9 mouse cellular contexts compared by ENCODE assay signal in genomic region chr5:139174556-139175547, GRCm38 (mm10). TPM values are rescaled to one million over a fixed set of nuclear protein-coding genes. Genes with fewer than 3 reads are reported as not detected.
DNase-seq lines count a peak whose midpoint lies in the region; ATAC-seq and TF ChIP-seq lines count a peak whose summit lies in the region.
"Had no signal": no experiment of that assay in that cellular context is flagged by ENCODE, and none has a peak within 500 bp of the region (broad histone marks: within the 10 kb centered on the region; RNA-seq: fewer than 3 reads in every experiment).

No protein-coding gene starts in this region.

- no peak overlapping the region for H3K4me3 ChIP-seq in thymus, adult 2 months (ENCODE audit: control insufficient read depth, insufficient read depth, low read length)
- H3K4me3 ChIP-seq in embryonic facial prominence, embryonic 13.5 days: no peak overlapping the region
- H3K4me3 ChIP-seq in hindbrain, postnatal 0 days (ENCODE audit: low read length): no peak overlapping the region
- no peak overlapping the region for H3K4me3 ChIP-seq in lung, adult 2 months (replicated peaks; ENCODE audit: extremely low read depth, low read depth, low read length)
- no peak overlapping the region for H3K4me3 ChIP-seq in stomach, embryonic 16.5 days (replicated peaks; ENCODE audit: low read length)

- 2% methylated on average over 7 of the region's 10 CpGs for WGBS in thymus, adult 2 months
- WGBS in embryonic facial prominence, embryonic 13.5 days: 69% methylated on average over 9 of the region's 10 CpGs
- 40% methylated on average over 10 of the region's 10 CpGs for WGBS in hindbrain, postnatal 0 days
- WGBS in lung, adult 2 months: 15% methylated on average over 10 of the region's 10 CpGs
- WGBS in stomach, embryonic 16.5 days: 44% methylated on average over 10 of the region's 10 CpGs

- TF ChIP-seq POLR2A in thymus, adult 2 months (IDR thresholded peaks at IDR 0.05; ENCODE audit: control insufficient read depth, extremely low read depth, insufficient read depth, low read length, poor library complexity): no peak
- no peak for TF ChIP-seq POLR2A in lung, adult 2 months (IDR thresholded peaks at IDR 0.05; ENCODE audit: borderline replicate concordance, extremely low read depth, low read depth, low read length)

- H3K9me3 ChIP-seq in embryonic facial prominence, embryonic 13.5 days: no peaks in the 10 kb centered on the region
- no peaks in the 10 kb centered on the region for H3K9me3 ChIP-seq in hindbrain, postnatal 0 days (ENCODE audit: low read length)
- no peaks in the 10 kb centered on the region for H3K9me3 ChIP-seq in stomach, embryonic 16.5 days (replicated peaks; ENCODE audit: control insufficient read depth, low read length)

- no peak overlapping the region for H3K9ac ChIP-seq in embryonic facial prominence, embryonic 13.5 days
- H3K9ac ChIP-seq in hindbrain, postnatal 0 days (replicated peaks; ENCODE audit: low read length): no peak overlapping the region
- no peak overlapping the region for H3K9ac ChIP-seq in stomach, embryonic 16.5 days (ENCODE audit: low read length)

- no peak for DNase-seq in thymus, adult 2 months
- DNase-seq in thymus, postnatal 10 days (ENCODE audit: low spot score in 2 of 2): no peak
- DNase-seq in hindbrain, postnatal 0 days (ENCODE audit: low spot score): peak; percentile 77
- peak; percentile 31 for DNase-seq in lung, adult 2 months
- no peak for DNase-seq in urinary bladder, adult 18-20 months (ENCODE audit: low spot score in 2 of 2)

- peaks cover 13% of the 10 kb centered on the region for H3K4me1 ChIP-seq in thymus, adult 2 months (replicated peaks; ENCODE audit: control insufficient read depth, insufficient read depth, low read length)
- 0 out of 2 replicates have a peak, but pooled peaks cover 4% of the 10 kb centered on the region for H3K4me1 ChIP-seq in embryonic facial prominence, embryonic 13.5 days
- peaks cover 3% of the 10 kb centered on the region; the same call in 1 of the 2 replicates for H3K4me1 ChIP-seq in hindbrain, postnatal 0 days (ENCODE audit: insufficient read depth, low read length)
- H3K4me1 ChIP-seq in lung, adult 2 months (ENCODE audit: control insufficient read depth, insufficient read depth, low read length): peaks cover 9% of the 10 kb centered on the region
- H3K4me1 ChIP-seq in stomach, embryonic 16.5 days (ENCODE audit: control insufficient read depth, insufficient read depth, low read length): peaks cover 5% of the 10 kb centered on the region; the same call in 1 of the 2 replicates

- H3K27ac ChIP-seq in thymus, adult 2 months (ENCODE audit: control insufficient read depth, insufficient read depth, low read length): peak overlapping the region; percentile 35
- peak overlapping the region; percentile 22; the same call in 1 of the 2 replicates for H3K27ac ChIP-seq in embryonic facial prominence, embryonic 13.5 days
- H3K27ac ChIP-seq in hindbrain, postnatal 0 days: peak overlapping the region; percentile 32; the same call in 1 of the 2 replicates
- no peak overlapping the region for H3K27ac ChIP-seq in stomach, embryonic 16.5 days (ENCODE audit: low read length)
- H3K27ac ChIP-seq: macrophage had no signal

- H3K27me3 ChIP-seq in thymus, adult 2 months (ENCODE audit: control insufficient read depth, insufficient read depth, low read length): no peaks in the 10 kb centered on the region
- H3K27me3 ChIP-seq in embryonic facial prominence, embryonic 13.5 days: no peaks in the 10 kb centered on the region
- H3K27me3 ChIP-seq in hindbrain, postnatal 0 days (ENCODE audit: insufficient read depth, low read length): no peaks in the 10 kb centered on the region
- H3K27me3 ChIP-seq in stomach, embryonic 16.5 days (ENCODE audit: control insufficient read depth, insufficient read depth, low read length): no peaks in the 10 kb centered on the region

- ATAC-seq in embryonic facial prominence, embryonic 13.5 days (ENCODE audit: insufficient number of reproducible peaks, insufficient read depth, low FRiP score, low TSS enrichment, low read depth): no peak
- peak; percentile 43; the same call in 1 of the 2 replicates for ATAC-seq in hindbrain, postnatal 0 days
- peak; percentile 49; the same call in 1 of the 2 replicates for ATAC-seq in stomach, embryonic 16.5 days (ENCODE audit: insufficient read depth, low FRiP score)
- ATAC-seq in megakaryocyte-erythroid progenitor cell, adult 5-6 weeks (replicated peaks; ENCODE audit: low FRiP score, low TSS enrichment, poor library complexity, severe bottlenecking): no peak

- H3K36me3 ChIP-seq in thymus, adult 2 months (ENCODE audit: control insufficient read depth, insufficient read depth, low read length): peaks cover 12% of the 10 kb centered on the region
- H3K36me3 ChIP-seq in embryonic facial prominence, embryonic 13.5 days: peaks cover 71% of the 10 kb centered on the region
- H3K36me3 ChIP-seq in hindbrain, postnatal 0 days (ENCODE audit: insufficient read depth, low read length): peaks cover 39% of the 10 kb centered on the region
- peaks cover 14% of the 10 kb centered on the region for H3K36me3 ChIP-seq in stomach, embryonic 16.5 days (ENCODE audit: control insufficient read depth, insufficient read depth, low read length)

- H3K4me2 ChIP-seq in embryonic facial prominence, embryonic 13.5 days: no peak overlapping the region
- H3K4me2 ChIP-seq in hindbrain, postnatal 0 days (ENCODE audit: low read depth, low read length): no peak overlapping the region
- no peak overlapping the region for H3K4me2 ChIP-seq in stomach, embryonic 16.5 days (ENCODE audit: low read depth, low read length)

- TF ChIP-seq CTCF in thymus, adult 2 months (IDR thresholded peaks at IDR 0.05; ENCODE audit: borderline replicate concordance, control insufficient read depth, extremely low read depth, insufficient read depth, low read length, poor library complexity): no peak
- TF ChIP-seq CTCF in hindbrain, postnatal 0 days (IDR thresholded peaks at IDR 0.05; ENCODE audit: low read depth): no peak
- no peak for TF ChIP-seq CTCF in lung, adult 2 months (IDR thresholded peaks at IDR 0.05; ENCODE audit: insufficient read depth, low read length)

RNA-seq across cellular contexts. Expression of gene Dnaaf5, which starts 24.8 kb away (rescaled TPM):
- 50.5 and 66.5 TPM in 2 replicates for polyA plus RNA-seq in thymus, adult 2 months (2012; rRNA removed)
- 4.4 and 4.6 TPM in 2 replicates for polyA plus RNA-seq in embryonic facial prominence, embryonic 13.5 days (2015; fragmentation: Nextera tagmentation; extraction: Ambion mirVana)
- total RNA-seq in hindbrain, postnatal 0 days (2014; rRNA removed): 12.8 and 16.3 TPM in 2 replicates
- 1.8 and 2.2 TPM in 2 replicates for polyA plus RNA-seq in hindbrain, postnatal 0 days (2015; fragmentation: Nextera tagmentation; extraction: Ambion mirVana)
- polyA plus RNA-seq in lung, adult 2 months (2012; rRNA removed): 24.5 and 25.6 TPM in 2 replicates
- 2.6 and 3.1 TPM in 2 replicates for polyA plus RNA-seq in stomach, embryonic 16.5 days (2015; fragmentation: Nextera tagmentation; extraction: Ambion mirVana)
- total RNA-seq in megakaryocyte-erythroid progenitor cell, adult 5-6 weeks (2014; fragmentation: Nextera tagmentation): 21.5 and 23.3 TPM in 2 replicates
- 8.3 and 9.5 TPM in 2 replicates for total RNA-seq in megakaryocyte-erythroid progenitor cell, adult 5-6 weeks (2017)

RNA-seq across cellular contexts. Expression of gene Prkar1b, which starts 25.1 kb away (rescaled TPM):
- polyA plus RNA-seq in thymus, adult 2 months (2012; rRNA removed): 3.6 TPM in 2 replicates
- polyA plus RNA-seq in embryonic facial prominence, embryonic 13.5 days (2015; fragmentation: Nextera tagmentation; extraction: Ambion mirVana): 27.7 and 31.1 TPM in 2 replicates
- 264 and 274 TPM in 2 replicates for total RNA-seq in hindbrain, postnatal 0 days (2014; rRNA removed)
- 297 and 322 TPM in 2 replicates for polyA plus RNA-seq in hindbrain, postnatal 0 days (2015; fragmentation: Nextera tagmentation; extraction: Ambion mirVana)
- 18.8 and 19.5 TPM in 2 replicates for polyA plus RNA-seq in lung, adult 2 months (2012; rRNA removed)
- 25.2 and 25.8 TPM in 2 replicates for polyA plus RNA-seq in stomach, embryonic 16.5 days (2015; fragmentation: Nextera tagmentation; extraction: Ambion mirVana)
- total RNA-seq in megakaryocyte-erythroid progenitor cell, adult 5-6 weeks (2014; fragmentation: Nextera tagmentation): 3.1 TPM in 1 of 2 replicates, not detected in the other
- not detected in 2 replicates for total RNA-seq in megakaryocyte-erythroid progenitor cell, adult 5-6 weeks (2017)

RNA-seq across cellular contexts. Expression of gene Sun1, which starts 25.6 kb away (rescaled TPM):
- polyA plus RNA-seq in thymus, adult 2 months (2012; rRNA removed): 34.3 and 36.3 TPM in 2 replicates
- polyA plus RNA-seq in embryonic facial prominence, embryonic 13.5 days (2015; fragmentation: Nextera tagmentation; extraction: Ambion mirVana): 51.5 and 53.0 TPM in 2 replicates
- total RNA-seq in hindbrain, postnatal 0 days (2014; rRNA removed): 52.7 and 78.5 TPM in 2 replicates
- 33.9 and 36.2 TPM in 2 replicates for polyA plus RNA-seq in hindbrain, postnatal 0 days (2015; fragmentation: Nextera tagmentation; extraction: Ambion mirVana)
- polyA plus RNA-seq in lung, adult 2 months (2012; rRNA removed): 48.5 and 57.9 TPM in 2 replicates
- 56.2 and 58.3 TPM in 2 replicates for polyA plus RNA-seq in stomach, embryonic 16.5 days (2015; fragmentation: Nextera tagmentation; extraction: Ambion mirVana)
- total RNA-seq in megakaryocyte-erythroid progenitor cell, adult 5-6 weeks (2014; fragmentation: Nextera tagmentation): 89.3 and 93.2 TPM in 2 replicates
- total RNA-seq in megakaryocyte-erythroid progenitor cell, adult 5-6 weeks (2017): 72.3 and 92.9 TPM in 2 replicates

Comparison
In these comparisons a context has a peak if more than half of its experiments do, and no peak if none do; other contexts are left out.
1. DNase-seq: peak in hindbrain, postnatal 0 days (single experiment) and lung, adult 2 months (single experiment); none in thymus, adult 2 months (single experiment), thymus, postnatal 10 days (0 of 2) and urinary bladder, adult 18-20 months (0 of 2).
2. ATAC-seq: peak in hindbrain, postnatal 0 days (single experiment) and stomach, embryonic 16.5 days (single experiment); none in embryonic facial prominence, embryonic 13.5 days (single experiment) and megakaryocyte-erythroid progenitor cell, adult 5-6 weeks (single experiment).